Mouse (Mus musculus) ES-E14 (cell line): Measurements from ENCODE around the gene Casp7. TPM values are rescaled to one million over a fixed set of nuclear protein-coding genes. Genes with fewer than 3 reads are reported as not detected.
"Not testable (repeated sequence)": the region's sequence is repeated elsewhere in the genome, so short reads cannot be mapped to it uniquely, and the experiment has no call there.

ENCODE experiments used
- DNase-seq: peaks from one replicate; pipeline ENCODE4 v3.0.0-alpha.2; 2013; ENCODE audit warnings: low read depth, low spot score
- H3K27ac ChIP-seq: 2 replicates; pipeline ENCODE4 v1.5.1; 2012; ENCODE audit warnings: low read depth, mild to moderate bottlenecking, low read length, moderate library complexity, mixed read lengths; ENCODE audit not compliant: poor library complexity, insufficient read depth, severe bottlenecking
- H3K36me3 ChIP-seq: 2 replicates; pipeline ENCODE4 v1.6.1; 2012; ENCODE audit warnings: mild to moderate bottlenecking, low read length, moderate library complexity, mixed read lengths; ENCODE audit not compliant: control insufficient read depth, poor library complexity, insufficient read depth, severe bottlenecking
- H3K4me1 ChIP-seq, 2 experiments: fragments of 150-350 bp in 1 of 2; sonication (generic) in 1 of 2; 2 replicates each; pipeline ENCODE4 v1.6.1; 2012; ENCODE audit warnings: low read length in 2 of 2, mild to moderate bottlenecking in 1 of 2, mixed read lengths in 1 of 2; ENCODE audit not compliant: control insufficient read depth in 2 of 2, insufficient read depth in 2 of 2, poor library complexity in 1 of 2
- H3K4me3 ChIP-seq, 2 experiments: fragments of 150-350 bp in 1 of 2; sonication (generic) in 1 of 2; 2 replicates each; pipeline ENCODE4 v1.5.1; 2012; ENCODE audit warnings: low read length in 2 of 2, low read depth in 1 of 2, mild to moderate bottlenecking in 1 of 2, mixed read lengths in 1 of 2; ENCODE audit not compliant: insufficient read depth in 1 of 2, poor library complexity in 1 of 2, severe bottlenecking in 1 of 2
- H3K9ac ChIP-seq: 2 replicates; pipeline ENCODE4 v1.6.1; 2012; ENCODE audit warnings: low read depth, mild to moderate bottlenecking, low read length, mixed read lengths; ENCODE audit not compliant: poor library complexity, insufficient read depth, severe bottlenecking
- H3K9me3 ChIP-seq: fragments of 150-350 bp; sonication (generic); 2 replicates; pipeline ENCODE4 v1.6.1; 2012; ENCODE audit warnings: low read depth, mild to moderate bottlenecking, low read length; ENCODE audit not compliant: control insufficient read depth, insufficient read depth
- CHD2 ChIP-seq: IDR thresholded peaks from 2 replicates; pipeline ENCODE4 v1.6.1; 2014; ENCODE audit warnings: mild to moderate bottlenecking, low read depth, low read length, inconsistent platforms
- HCFC1 ChIP-seq: IDR thresholded peaks from 2 replicates; pipeline ENCODE4 v1.6.1; 2012; ENCODE audit warnings: low read length, inconsistent platforms, borderline replicate concordance; ENCODE audit not compliant: insufficient read depth
- MAFK ChIP-seq: IDR thresholded peaks from 2 replicates; pipeline ENCODE4 v1.6.1; 2014; ENCODE audit warnings: mild to moderate bottlenecking, low read depth, low read length, inconsistent platforms; ENCODE audit not compliant: insufficient read depth
- ZC3H11A ChIP-seq: IDR thresholded peaks from 2 replicates; pipeline ENCODE4 v1.6.1; 2012; ENCODE audit warnings: low read depth, mild to moderate bottlenecking, inconsistent platforms, low read length, borderline replicate concordance
- ZNF384 ChIP-seq: IDR thresholded peaks from 2 replicates; pipeline ENCODE4 v1.6.1; 2012; ENCODE audit warnings: low read depth, low read length, inconsistent platforms
- in situ Hi-C, 2 experiments: fragments of 600-800 bp; cut with MboI; formaldehyde crosslinking; loops; one replicate each; pipeline ENCODE4 v1.15.1; 2025; ENCODE audit warnings: low sequenced_read_pairs in 2 of 2, inconsistent platforms in 1 of 2; ENCODE audit not compliant: unreplicated experiment in 2 of 2
- total RNA-seq: library from RNA; depleted of rRNA; stranded (reverse); fragments of 300-350 nt; gene quantifications from 2 replicates; pipeline ENCODE4 v1.2.3, GENCODE M21; 2012

Casp7 gene
- total RNA-seq, 1 experiment, result 7.1 TPM

- H3K9me3 ChIP-seq, result no peaks in the 10 kb centered on the region
- in situ Hi-C loops, result no loop called here
Observed at GRCm38 (mm10) chr19:56356480-56357373, 40.2 kb upstream of the Casp7 start.

GRCm38 (mm10) chr19:56357374-56357708 lies 39.6 kb upstream of the Casp7 start:
- H3K27ac ChIP-seq, H3K4me3 ChIP-seq, H3K4me1 ChIP-seq, H3K9me3 ChIP-seq, H3K36me3 ChIP-seq, DNase-seq, in situ Hi-C loops, H3K9ac ChIP-seq: not testable (repeated sequence)

More at GRCm38 (mm10) chr19:56356480-56357373, 40.2 kb upstream of the Casp7 start:
- Histone ChIP-seq H3K36me3 (no peaks in the 10 kb centered on the region), H3K4me3 (no peak overlapping the region), H3K9ac (no peak overlapping the region), H3K27ac (no peak overlapping the region), H3K4me1 (no peaks in the 10 kb centered on the region)
- peak; percentile 82 for DNase-seq
- TF ChIP-seq HCFC1 (no peak), MAFK (peak; percentile 66; the same call in 1 of the 2 replicates), ZNF384 (no peak)

GRCm38 (mm10) chr19:56358890-56359289 lies 38.0 kb upstream of the Casp7 start:
- no peak for TF ChIP-seq ZC3H11A
- TF ChIP-seq MAFK, result no peak
- TF ChIP-seq ZNF384, result no peak
- TF ChIP-seq HCFC1, result no peak
- TF ChIP-seq CHD2, result no peak
- in situ Hi-C loops, result no loop called here
- no peaks in the 10 kb centered on the region for H3K36me3 ChIP-seq

GRCm38 (mm10) chr19:56363721-56364460 lies 33.0 kb upstream of the Casp7 start:
- Histone ChIP-seq H3K36me3 (no peaks in the 10 kb centered on the region), H3K4me3 (no peak overlapping the region), H3K9me3 (no peaks in the 10 kb centered on the region), H3K9ac (no peak overlapping the region), H3K4me1 (no peaks in the 10 kb centered on the region), H3K27ac (no peak overlapping the region)
- no peak for TF ChIP-seq HCFC1
- no peak for TF ChIP-seq MAFK
- no peak for TF ChIP-seq CHD2
- no peak for TF ChIP-seq ZC3H11A
- no peak for TF ChIP-seq ZNF384
- in situ Hi-C loops, result no loop called here
- no peak for DNase-seq

More at GRCm38 (mm10) chr19:56358890-56359289, 38.0 kb upstream of the Casp7 start:
- Histone ChIP-seq H3K27ac (no peak overlapping the region), H3K4me1 (no peaks in the 10 kb centered on the region), H3K4me3 (no peak overlapping the region), H3K9ac (no peak overlapping the region), H3K9me3 (no peaks in the 10 kb centered on the region)
- no peak for DNase-seq
